Mouse (Mus musculus) liver, embryonic 14.5 days (tissue): ENCODE measurements at regions not wholly inside any gene's neighbourhood (a gene's known extent, or its start where the extent isn't known, plus 50 kb on each side); places are given as distances from the start of the nearest gene placed in this dataset.

ENCODE experiments used
- ATAC-seq: fragments of 200-750 bp; cut with Nextera tagmentation; 2 replicates; pipeline ENCODE4 v1.8.0; 2017; ENCODE audit warnings: moderate number of reproducible peaks, mild to moderate bottlenecking, moderate library complexity; ENCODE audit not compliant: insufficient read depth
- DNase-seq, 3 experiments: peaks; one replicate each; pipeline ENCODE4 v3.0.0-alpha.2; 2012 to 2013; ENCODE audit warnings: low read depth in 3 of 3, low spot score in 3 of 3
- H3K27ac ChIP-seq: fragments of 300-500 bp; sonication (generic); 2 replicates; pipeline ENCODE4 v1.5.1; 2014; ENCODE audit warnings: moderate library complexity, mild to moderate bottlenecking, control low read depth, inconsistent platforms
- H3K27me3 ChIP-seq: fragments of 300-500 bp; sonication (generic); 2 replicates; pipeline ENCODE4 v1.6.1; 2014; ENCODE audit warnings: mild to moderate bottlenecking, low read length, moderate library complexity; ENCODE audit not compliant: control insufficient read depth, insufficient read depth
- H3K36me3 ChIP-seq: fragments of 300-500 bp; sonication (generic); replicated peaks from 2 replicates; pipeline ENCODE4 v1.6.1; 2014; ENCODE audit warnings: low read depth; ENCODE audit not compliant: control insufficient read depth, insufficient read depth
- H3K4me1 ChIP-seq, 2 experiments: fragments of 200-500 bp in 1 of 2; fragments of 300-500 bp in 1 of 2; sonication (generic) in 1 of 2; replicated peaks; 2 replicates each; pipeline ENCODE4 v1.6.1; 2012 to 2014; ENCODE audit warnings: antibody characterized with exemption in 1 of 2, inconsistent platforms in 1 of 2, low read length in 1 of 2; ENCODE audit not compliant: control insufficient read depth in 2 of 2, insufficient read depth in 2 of 2
- H3K4me2 ChIP-seq: fragments of 300-500 bp; sonication (generic); 2 replicates; pipeline ENCODE4 v1.6.1; 2014; ENCODE audit warnings: low read depth, mild to moderate bottlenecking, control low read depth, moderate library complexity
- H3K4me3 ChIP-seq, 2 experiments: fragments of 200-500 bp in 1 of 2; fragments of 300-500 bp in 1 of 2; sonication (generic) in 1 of 2; 2 replicates each; pipeline ENCODE4 v1.5.1; 2012 to 2014; ENCODE audit warnings: low read depth in 2 of 2, low read length in 2 of 2, mild to moderate bottlenecking in 2 of 2, control low read depth in 1 of 2, inconsistent platforms in 1 of 2, moderate library complexity in 1 of 2; ENCODE audit not compliant: insufficient read depth in 1 of 2
- H3K9ac ChIP-seq: fragments of 300-500 bp; sonication (generic); replicated peaks from 2 replicates; pipeline ENCODE4 v1.6.1; 2014; ENCODE audit warnings: mild to moderate bottlenecking, control low read depth, moderate library complexity
- H3K9me3 ChIP-seq: fragments of 300-500 bp; sonication (generic); 2 replicates; pipeline ENCODE4 v1.6.1; 2016; ENCODE audit warnings: low read length, mixed read lengths; ENCODE audit not compliant: control insufficient read depth
- CTCF ChIP-seq: IDR thresholded peaks from 2 replicates; pipeline ENCODE4 v1.5.1; 2016; ENCODE audit warnings: antibody characterized with exemption, low read depth, control low read depth
- EP300 ChIP-seq: IDR thresholded peaks from 2 replicates; pipeline ENCODE4 v1.6.1; 2016; ENCODE audit warnings: antibody characterized with exemption, low read depth
- WGBS: fragments of 180-500 bp; shearing (Covaris S2); extraction: QIAGEN DNeasy Blood & Tissue Kit; methylation state at CpG from one replicate; pipeline ENCODE4 v1.1.7; 2014; ENCODE audit not compliant: insufficient replicate concordance; 5-methylcytosine and 5-hydroxymethylcytosine counted together

- H3K36me3 ChIP-seq: no peaks in the 10 kb centered on the region
- H3K9ac ChIP-seq: no peak overlapping the region
- WGBS: 67% methylated on average over 6 of the region's 6 CpGs
- no peak overlapping the region for H3K4me2 ChIP-seq
- H3K27me3 ChIP-seq: no peaks in the 10 kb centered on the region
- ATAC-seq (no peak), DNase-seq (no peak)
- H3K27ac ChIP-seq: no peak overlapping the region
- H3K9me3 ChIP-seq: no peaks in the 10 kb centered on the region
- no peak overlapping the region for H3K4me3 ChIP-seq
- TF ChIP-seq EP300 (no peak), CTCF (no peak)
- no peaks in the 10 kb centered on the region for H3K4me1 ChIP-seq
These were observed 629.8 kb downstream of the Slc22a22 start for GRCm38 (mm10) chr15:56847469-56848128.

- no peak overlapping the region for H3K9ac ChIP-seq
- no peak overlapping the region for H3K4me2 ChIP-seq
- H3K27ac ChIP-seq: no peak overlapping the region
- H3K36me3 ChIP-seq: no peaks in the 10 kb centered on the region
- no peaks in the 10 kb centered on the region for H3K27me3 ChIP-seq
- DNase-seq: no peak
- TF ChIP-seq EP300 (no peak), CTCF (no peak)
- 21% methylated on average over 1 of the region's 1 CpGs for WGBS
- no peaks in the 10 kb centered on the region for H3K9me3 ChIP-seq
- ATAC-seq: no peak
- no peaks in the 10 kb centered on the region for H3K4me1 ChIP-seq
- H3K4me3 ChIP-seq: no peak overlapping the region
These were observed 632.9 kb downstream of the Slc22a22 start for GRCm38 (mm10) chr15:56844574-56844973.

GRCm38 (mm10) chr15:56841516-56841915, 635.9 kb downstream of the Slc22a22 start:
- TF ChIP-seq EP300: no peak
- no peak for TF ChIP-seq CTCF
- Histone ChIP-seq H3K36me3 (no peaks in the 10 kb centered on the region), H3K4me2 (no peak overlapping the region), H3K9ac (no peak overlapping the region), H3K4me1 (no peaks in the 10 kb centered on the region), H3K9me3 (no peaks in the 10 kb centered on the region), H3K27me3 (no peaks in the 10 kb centered on the region), H3K4me3 (no peak overlapping the region), H3K27ac (no peak overlapping the region)
- ATAC-seq: no peak
- 77% methylated on average over 3 of the region's 3 CpGs for WGBS
- DNase-seq: no peak

GRCm38 (mm10) chr15:56837292-56837691, 640.1 kb downstream of the Slc22a22 start:
- ATAC-seq: no peak
- WGBS: 66% methylated on average over 1 of the region's 1 CpGs

GRCm38 (mm10) chr15:56834621-56835020, 642.8 kb downstream of the Slc22a22 start:
- no peak for ATAC-seq
- Histone ChIP-seq H3K36me3 (no peaks in the 10 kb centered on the region), H3K27me3 (no peaks in the 10 kb centered on the region), H3K9ac (no peak overlapping the region), H3K4me2 (no peak overlapping the region), H3K27ac (no peak overlapping the region), H3K4me3 (no peak overlapping the region), H3K9me3 (no peaks in the 10 kb centered on the region), H3K4me1 (no peaks in the 10 kb centered on the region)
- 55% methylated on average over 2 of the region's 2 CpGs for WGBS
- TF ChIP-seq EP300: no peak
- TF ChIP-seq CTCF: no peak
- no peak for DNase-seq

More at GRCm38 (mm10) chr15:56837292-56837691, 640.1 kb downstream of the Slc22a22 start:
- Histone ChIP-seq H3K27ac (no peak overlapping the region), H3K9me3 (no peaks in the 10 kb centered on the region), H3K9ac (no peak overlapping the region), H3K36me3 (no peaks in the 10 kb centered on the region), H3K4me1 (no peaks in the 10 kb centered on the region), H3K4me2 (no peak overlapping the region), H3K4me3 (no peak overlapping the region), H3K27me3 (no peaks in the 10 kb centered on the region)
- no peak for TF ChIP-seq EP300
- TF ChIP-seq CTCF: no peak
- DNase-seq: no peak
